Mouse (Mus musculus): ENCODE measurements around the gene Adcy4. TPM values are rescaled to one million over a fixed set of nuclear protein-coding genes. Genes with fewer than 3 reads are reported as not detected.

Gene Adcy4
- polyA plus RNA-seq, 1 experiment from 2014 or later = 7.2 TPM

GRCm38 (mm10) chr14:55824481-55825215, 40.8 kb upstream of the Adcy4 start:
- Histone ChIP-seq H3K27me3 (ENCODE audit: control insufficient read depth, insufficient read depth, low read length) (0 out of 2 replicates have a peak, but pooled peaks cover 6% of the 10 kb centered on the region), H3K36me3 (ENCODE audit: control insufficient read depth, insufficient read depth, low read length) (no peaks in the 10 kb centered on the region), H3K27ac (ENCODE audit: low read depth, low read length) (peak overlapping the region; percentile 84), H3K4me1 (replicated peaks; ENCODE audit: control insufficient read depth, insufficient read depth, low read length) (peaks cover 15% of the 10 kb centered on the region; the same call in 1 of the 2 replicates), H3K9me3 (ENCODE audit: control insufficient read depth, low read length) (no peaks in the 10 kb centered on the region), H3K4me3 (ENCODE audit: low read depth, low read length) (peak overlapping the region; percentile 42), H3K4me2 (ENCODE audit: low read depth, low read length, severe bottlenecking) (peak overlapping the region; percentile 61), H3K9ac (ENCODE audit: low read length) (peak overlapping the region; percentile 78)
- peak; percentile 83 for DNase-seq (ENCODE audit: low spot score)
- WGBS = under 1% methylated on average over 31 of the region's 32 CpGs
- peak; percentile 5; the same call in 1 of the 2 replicates for ATAC-seq (replicated peaks; ENCODE audit: low FRiP score)

- Histone ChIP-seq H3K9me3 (ENCODE audit: control insufficient read depth, low read length) (no peaks in the 10 kb centered on the region), H3K4me3 (ENCODE audit: low read depth, low read length) (peak overlapping the region; percentile 42), H3K27ac (ENCODE audit: low read depth, low read length) (peak overlapping the region; percentile 84), H3K27me3 (ENCODE audit: control insufficient read depth, insufficient read depth, low read length) (0 out of 2 replicates have a peak, but pooled peaks cover 6% of the 10 kb centered on the region), H3K4me1 (replicated peaks; ENCODE audit: control insufficient read depth, insufficient read depth, low read length) (peaks cover 15% of the 10 kb centered on the region; the same call in 1 of the 2 replicates), H3K36me3 (ENCODE audit: control insufficient read depth, insufficient read depth, low read length) (no peaks in the 10 kb centered on the region), H3K9ac (ENCODE audit: low read length) (peak overlapping the region; percentile 62), H3K4me2 (ENCODE audit: low read depth, low read length, severe bottlenecking) (peak overlapping the region; percentile 61)
- 0% methylated on average over 10 of the region's 10 CpGs for WGBS
- ATAC-seq (replicated peaks; ENCODE audit: low FRiP score) (peak; percentile 10; the same call in 1 of the 2 replicates), DNase-seq (ENCODE audit: low spot score) (peak; percentile 75)
These were observed 40.1 kb upstream of the Adcy4 start for GRCm38 (mm10) chr14:55824001-55824480.

- ATAC-seq (replicated peaks; ENCODE audit: low FRiP score) = peak; percentile 89
- Histone ChIP-seq H3K4me3 (ENCODE audit: low read depth, low read length) (peak within 1 kb of the TSS; percentile 42), H3K9me3 (ENCODE audit: control insufficient read depth, low read length) (no peaks in the 10 kb centered on the region), H3K4me2 (ENCODE audit: low read depth, low read length, severe bottlenecking) (peak within 1 kb of the TSS; percentile 61), H3K4me1 (replicated peaks; ENCODE audit: control insufficient read depth, insufficient read depth, low read length) (peaks cover 15% of the 10 kb centered on the region; the same call in 1 of the 2 replicates), H3K9ac (ENCODE audit: low read length) (peak within 1 kb of the TSS; percentile 62), H3K27me3 (ENCODE audit: control insufficient read depth, insufficient read depth, low read length) (0 out of 2 replicates have a peak, but pooled peaks cover 6% of the 10 kb centered on the region), H3K27ac (ENCODE audit: low read depth, low read length) (peak within 1 kb of the TSS; percentile 84), H3K36me3 (ENCODE audit: control insufficient read depth, insufficient read depth, low read length) (no peaks in the 10 kb centered on the region)
- peak; percentile 97 for DNase-seq (ENCODE audit: low spot score)
- under 1% methylated on average over 44 of the region's 46 CpGs for WGBS
These were observed 39.3 kb upstream of the Adcy4 start, which contains the start of gene Nfatc4 for GRCm38 (mm10) chr14:55822991-55823762. Nfatc4 (plus strand) TSS chr14:55823144.

- ATAC-seq (replicated peaks; ENCODE audit: low FRiP score) = peak; percentile 19; the same call in 1 of the 2 replicates
These were observed 38.6 kb upstream of the Adcy4 start for GRCm38 (mm10) chr14:55822435-55822990.

GRCm38 (mm10) chr14:55820576-55820975, 36.7 kb upstream of the Adcy4 start:
- Histone ChIP-seq H3K27me3 (ENCODE audit: control insufficient read depth, insufficient read depth, low read length) (0 out of 2 replicates have a peak, but pooled peaks cover under 1% of the 10 kb centered on the region), H3K9ac (ENCODE audit: low read length) (no peak overlapping the region), H3K9me3 (ENCODE audit: control insufficient read depth, low read length) (no peaks in the 10 kb centered on the region), H3K4me3 (ENCODE audit: low read depth, low read length) (no peak overlapping the region), H3K4me2 (ENCODE audit: low read depth, low read length, severe bottlenecking) (no peak overlapping the region), H3K36me3 (ENCODE audit: control insufficient read depth, insufficient read depth, low read length) (no peaks in the 10 kb centered on the region), H3K4me1 (replicated peaks; ENCODE audit: control insufficient read depth, insufficient read depth, low read length) (peaks cover 7% of the 10 kb centered on the region; the same call in 1 of the 2 replicates), H3K27ac (ENCODE audit: low read depth, low read length) (no peak overlapping the region)
- 86% methylated on average over 9 of the region's 9 CpGs for WGBS
- DNase-seq (ENCODE audit: low spot score) (no peak), ATAC-seq (replicated peaks; ENCODE audit: low FRiP score) (no peak)

More at GRCm38 (mm10) chr14:55822435-55822990, 38.6 kb upstream of the Adcy4 start:
- Histone ChIP-seq H3K27ac (ENCODE audit: low read depth, low read length) (peak overlapping the region; percentile 84), H3K4me1 (replicated peaks; ENCODE audit: control insufficient read depth, insufficient read depth, low read length) (peaks cover 15% of the 10 kb centered on the region; the same call in 1 of the 2 replicates), H3K9ac (ENCODE audit: low read length) (peak overlapping the region; percentile 62), H3K9me3 (ENCODE audit: control insufficient read depth, low read length) (no peaks in the 10 kb centered on the region), H3K36me3 (ENCODE audit: control insufficient read depth, insufficient read depth, low read length) (no peaks in the 10 kb centered on the region), H3K4me2 (ENCODE audit: low read depth, low read length, severe bottlenecking) (peak overlapping the region; percentile 61), H3K4me3 (ENCODE audit: low read depth, low read length) (peak overlapping the region; percentile 42), H3K27me3 (ENCODE audit: control insufficient read depth, insufficient read depth, low read length) (0 out of 2 replicates have a peak, but pooled peaks cover 6% of the 10 kb centered on the region)
- WGBS = 4% methylated on average over 13 of the region's 13 CpGs
- DNase-seq (ENCODE audit: low spot score) = peak; percentile 89

GRCm38 (mm10) chr14:55819845-55820405, 36.0 kb upstream of the Adcy4 start:
- no peak overlapping the region for H3K4me2 ChIP-seq (ENCODE audit: low read depth, low read length, severe bottlenecking)
- no peaks in the 10 kb centered on the region for H3K27me3 ChIP-seq (ENCODE audit: control insufficient read depth, insufficient read depth, low read length)
- H3K9ac ChIP-seq (ENCODE audit: low read length) = no peak overlapping the region
- H3K36me3 ChIP-seq (ENCODE audit: control insufficient read depth, insufficient read depth, low read length) = no peaks in the 10 kb centered on the region
- H3K4me1 ChIP-seq (replicated peaks; ENCODE audit: control insufficient read depth, insufficient read depth, low read length) = peaks cover 3% of the 10 kb centered on the region; the same call in 1 of the 2 replicates
- H3K4me3 ChIP-seq (ENCODE audit: low read depth, low read length) = no peak overlapping the region
- no peak overlapping the region for H3K27ac ChIP-seq (ENCODE audit: low read depth, low read length)
- ATAC-seq (replicated peaks; ENCODE audit: low FRiP score) (no peak), DNase-seq (ENCODE audit: low spot score) (no peak)
- H3K9me3 ChIP-seq (ENCODE audit: control insufficient read depth, low read length) = no peaks in the 10 kb centered on the region
- 80% methylated on average over 7 of the region's 7 CpGs for WGBS

- Histone ChIP-seq H3K4me1 (replicated peaks; ENCODE audit: control insufficient read depth, insufficient read depth, low read length) (no peaks in the 10 kb centered on the region), H3K9ac (ENCODE audit: low read length) (peak overlapping the region; percentile 57), H3K4me3 (ENCODE audit: low read depth, low read length) (peak overlapping the region; percentile 48), H3K36me3 (ENCODE audit: control insufficient read depth, insufficient read depth, low read length) (no peaks in the 10 kb centered on the region), H3K9me3 (ENCODE audit: control insufficient read depth, low read length) (no peaks in the 10 kb centered on the region), H3K27me3 (ENCODE audit: control insufficient read depth, insufficient read depth, low read length) (no peaks in the 10 kb centered on the region), H3K4me2 (ENCODE audit: low read depth, low read length, severe bottlenecking) (peak overlapping the region; percentile 66), H3K27ac (ENCODE audit: low read depth, low read length) (no peak overlapping the region)
- WGBS = 23% methylated on average over 17 of the region's 17 CpGs
- ATAC-seq (replicated peaks; ENCODE audit: low FRiP score) (peak; percentile 53; the same call in 1 of the 2 replicates), DNase-seq (ENCODE audit: low spot score) (peak; percentile 69)
These were observed 31.4 kb upstream of the Adcy4 start for GRCm38 (mm10) chr14:55815310-55815751.

All from forebrain, embryonic 11.5 days (tissue).